Mouse (Mus musculus): Measurements from ENCODE around the gene Il17re.
A peak's percentile ranks its signal among the peaks of the same experiment; 100 is the strongest.

Gene Il17re

DNA sequence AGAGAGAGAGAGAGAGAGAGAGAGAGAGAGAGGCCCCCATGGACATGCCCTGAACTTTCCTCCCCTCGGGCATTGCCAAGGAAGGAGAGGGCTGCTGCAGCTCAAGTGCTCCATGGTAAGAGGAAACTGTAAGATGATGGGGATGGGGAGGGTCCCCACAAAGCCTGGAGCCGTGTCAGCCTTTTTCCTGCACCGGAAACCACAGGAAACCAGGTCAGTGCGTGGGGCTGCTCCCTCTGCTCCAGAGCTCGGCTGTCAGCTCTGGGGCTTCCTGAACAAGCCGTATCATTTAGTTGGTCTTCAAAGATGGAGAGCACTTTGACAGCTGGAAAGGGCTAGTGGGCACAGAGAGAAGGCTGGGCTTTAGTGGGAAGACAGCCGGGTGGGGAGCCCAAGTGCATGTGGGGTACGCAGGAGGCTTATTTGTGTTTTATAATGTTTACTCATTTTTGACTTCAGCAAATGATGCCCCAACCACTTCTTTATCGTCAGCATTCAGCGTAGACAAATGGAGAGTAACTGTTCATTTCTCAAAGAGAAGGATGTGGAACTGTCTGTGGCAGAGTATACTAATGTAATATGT is at the start of gene Il17re:
Il17re (plus strand) TSS at position 533 of the 583 bp plus-strand sequence.
- DNase-seq (ENCODE audit: low spot score), result no peak

DNA sequence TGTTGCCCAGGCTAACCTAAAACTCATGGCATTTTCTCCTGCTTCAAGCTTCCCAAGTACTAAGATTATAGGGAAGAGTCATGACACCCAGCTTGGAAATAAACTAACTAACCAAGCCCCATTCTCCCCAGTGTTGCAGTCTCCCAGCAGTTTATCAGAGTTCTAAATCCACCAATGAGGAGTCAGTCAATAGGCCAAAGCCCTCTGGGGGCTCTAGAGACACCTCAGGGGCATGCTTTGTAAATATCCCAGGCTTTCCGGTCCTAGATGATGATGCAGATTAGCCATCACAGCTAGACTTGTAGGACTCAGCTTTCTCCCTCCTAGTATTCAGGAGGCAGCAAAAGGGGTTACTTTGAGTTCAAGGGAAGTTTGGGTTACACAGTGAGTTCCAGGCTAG is 48.3 kb upstream of the Il17re start:
- DNase-seq (ENCODE audit: low spot score), result no peak

DNA sequence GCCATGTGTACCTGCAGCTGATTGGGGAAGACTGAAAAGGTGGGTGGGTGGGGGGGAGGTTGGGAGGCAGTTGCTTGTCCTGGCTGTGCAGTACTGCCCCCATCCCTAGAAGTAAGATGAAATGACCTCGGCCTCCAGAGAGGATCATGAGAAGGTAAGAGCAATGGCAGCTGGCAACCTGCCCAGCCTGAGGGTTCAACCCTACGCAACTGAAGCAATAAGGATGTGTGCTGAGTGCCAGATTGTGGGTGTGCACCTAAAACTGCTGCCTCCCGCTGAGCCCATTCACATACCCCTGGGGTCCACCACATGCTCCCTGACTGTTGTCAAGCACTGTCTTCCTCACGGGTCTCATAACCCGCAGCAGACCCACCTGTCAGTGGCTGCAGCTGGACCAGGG is 41.9 kb upstream of the Il17re start:
- no peak for DNase-seq (ENCODE audit: low spot score)

DNA sequence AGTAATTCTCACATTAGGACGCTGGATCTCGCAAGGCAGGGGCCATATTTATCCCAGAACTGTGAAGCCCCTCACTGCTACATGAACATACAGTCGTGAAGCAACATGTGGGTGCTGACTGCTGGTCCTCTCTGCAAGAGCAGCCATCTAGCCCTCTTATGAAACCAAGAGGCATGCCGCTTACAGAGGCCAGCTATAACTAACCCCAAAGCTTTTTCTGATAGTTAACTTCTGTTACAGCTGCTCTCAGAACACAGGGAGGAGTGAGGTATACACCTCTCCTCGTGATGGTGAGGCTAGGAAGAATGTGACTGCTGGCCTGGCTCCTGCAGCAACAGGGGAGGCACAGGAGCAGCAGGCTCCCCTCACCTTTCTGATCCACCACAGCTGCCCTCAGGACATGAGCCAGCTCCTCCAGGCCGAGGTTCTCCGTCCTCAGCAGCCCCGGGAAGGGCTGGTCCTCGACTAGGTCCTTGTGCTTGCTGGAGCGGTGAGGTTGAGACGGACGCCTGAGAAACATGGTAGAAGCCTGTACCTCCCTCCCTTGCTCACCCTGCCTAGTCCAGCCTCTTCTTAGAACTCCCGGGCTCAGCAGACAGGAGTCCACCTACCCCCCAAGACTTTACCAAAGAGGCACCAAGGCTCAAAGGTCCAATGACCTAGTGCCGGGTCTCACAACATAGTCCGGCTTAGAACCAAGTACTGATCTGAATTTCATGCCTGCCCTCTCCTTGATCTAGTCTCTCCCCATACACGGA is 39.7 kb upstream of the Il17re start:
- peak; percentile 43 for DNase-seq (ENCODE audit: low spot score)

DNA sequence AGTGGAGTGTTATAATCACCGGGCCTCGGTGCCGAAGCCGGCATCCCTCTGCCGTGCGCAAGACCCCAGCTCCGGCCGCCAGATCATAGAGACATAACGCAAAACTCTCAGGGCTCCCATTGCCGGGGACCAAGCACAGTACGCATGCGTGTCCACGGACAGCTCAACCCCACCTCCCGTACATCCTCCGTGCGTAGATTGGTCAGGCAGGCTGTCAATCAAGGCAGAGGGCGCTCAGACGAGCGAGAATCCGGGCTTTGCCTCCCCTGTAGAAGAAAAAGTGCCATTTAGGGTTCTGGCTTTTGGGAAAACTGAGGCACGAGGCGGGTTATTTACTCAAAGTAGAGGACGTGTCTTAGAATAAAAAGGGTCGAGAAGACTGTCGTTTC is 39.1 kb upstream of the Il17re start, which contains the start of gene Rpusd3:
Rpusd3 (minus strand) TSS at position 142 of the 389 bp plus-strand sequence.
- DNase-seq (ENCODE audit: low spot score), result peak; percentile 98

DNA sequence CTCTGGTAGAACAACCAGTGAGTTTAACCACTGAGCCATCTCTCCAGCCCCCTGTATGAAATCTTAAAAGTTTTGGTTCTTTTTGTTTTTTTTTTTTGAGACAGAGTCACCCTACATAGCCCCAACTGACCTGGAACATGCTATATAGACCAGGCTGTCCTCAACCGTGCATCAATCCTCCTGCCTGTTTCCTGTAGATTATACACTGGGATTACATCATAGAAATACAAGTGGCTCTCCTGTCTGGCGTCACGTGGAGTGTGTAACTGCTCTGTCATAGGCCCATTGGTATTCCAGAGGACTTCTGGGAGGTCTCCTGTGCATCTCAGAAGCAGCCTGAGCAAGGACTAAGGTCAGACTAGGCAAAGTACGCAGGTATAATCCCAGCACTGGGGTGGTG is 35.3 kb upstream of the Il17re start:
- no peak for DNase-seq (ENCODE audit: low spot score)

DNA sequence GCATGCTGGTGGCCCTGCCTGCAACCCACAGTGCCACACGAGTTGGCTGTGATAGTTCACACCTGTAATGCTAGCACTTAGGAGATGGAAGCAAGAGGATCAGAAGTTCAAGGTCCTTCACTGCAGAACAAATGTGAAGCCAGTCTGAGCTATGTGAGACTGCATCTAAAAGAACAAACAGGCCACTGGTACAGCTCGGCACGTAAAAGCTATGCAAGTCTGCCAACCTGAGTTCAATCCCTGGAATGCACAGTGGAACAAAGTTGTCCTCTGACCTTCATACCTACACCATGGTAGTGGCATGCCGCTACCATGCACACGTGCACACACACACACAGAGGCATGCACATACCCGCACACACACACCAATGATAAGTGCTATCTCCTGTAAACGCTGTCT is 34.1 kb upstream of the Il17re start:
- no peak for DNase-seq (ENCODE audit: low spot score)

DNA sequence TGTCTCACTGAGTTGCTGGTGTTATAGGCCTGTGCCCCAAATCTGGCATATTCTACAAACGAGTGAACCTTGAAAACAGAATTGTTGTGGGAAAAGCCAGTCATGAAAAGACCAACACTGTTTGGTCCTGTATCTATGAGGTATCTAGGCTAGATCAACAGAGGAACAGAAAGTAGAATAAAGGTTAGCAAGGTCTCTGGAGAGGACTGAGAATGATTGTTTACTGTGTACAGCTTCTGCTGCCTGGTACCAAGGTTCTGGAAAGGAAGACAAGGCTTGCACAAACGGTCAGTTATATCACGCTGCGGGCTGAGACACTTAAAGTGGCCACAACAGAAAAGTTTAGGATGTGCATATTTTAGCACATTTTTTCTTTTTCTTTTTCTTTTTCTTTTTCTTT is 31.6 kb upstream of the Il17re start:
- DNase-seq (ENCODE audit: low spot score), result no peak

DNA sequence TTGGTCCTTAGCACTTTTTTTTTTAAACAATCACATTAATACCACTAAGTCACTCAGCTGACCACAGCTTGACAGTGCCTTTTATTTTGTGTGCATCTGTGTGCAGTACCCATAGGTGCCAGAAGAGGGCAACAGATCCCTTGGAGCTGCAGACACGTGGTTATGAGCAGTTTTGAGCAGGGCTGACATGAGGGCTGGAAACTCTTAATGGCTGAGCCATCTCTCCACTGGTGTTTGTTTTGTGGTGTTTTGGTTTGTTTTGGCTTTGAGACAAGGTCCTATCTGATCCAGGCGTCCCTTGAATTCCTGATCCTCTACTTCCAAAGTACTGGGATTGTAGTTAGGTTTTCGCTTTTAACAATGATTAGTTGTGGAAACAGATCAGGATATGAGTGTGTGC is 30.9 kb upstream of the Il17re start:
- DNase-seq (ENCODE audit: low spot score), result no peak

DNA sequence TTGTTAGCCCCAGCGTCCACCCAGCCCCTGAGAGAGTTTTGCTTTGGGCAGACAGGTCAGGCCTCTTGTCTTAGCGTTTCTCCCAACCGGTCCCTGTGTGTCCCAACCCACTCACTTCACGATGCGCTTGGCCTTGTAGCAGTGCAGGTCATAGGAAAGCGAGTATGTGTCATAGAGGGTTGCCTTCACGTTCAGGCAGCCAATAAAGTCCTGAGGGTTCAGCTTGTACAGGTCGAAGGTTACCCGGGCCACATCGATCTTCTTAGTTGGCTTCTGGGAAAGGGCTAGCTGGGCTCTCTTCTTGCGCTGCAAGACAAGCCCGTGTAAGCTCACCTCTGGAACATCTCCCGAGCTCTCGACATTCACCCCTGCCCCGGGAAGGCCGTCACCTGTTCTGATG is 30.3 kb upstream of the Il17re start:
- DNase-seq (ENCODE audit: low spot score), result no peak

DNA sequence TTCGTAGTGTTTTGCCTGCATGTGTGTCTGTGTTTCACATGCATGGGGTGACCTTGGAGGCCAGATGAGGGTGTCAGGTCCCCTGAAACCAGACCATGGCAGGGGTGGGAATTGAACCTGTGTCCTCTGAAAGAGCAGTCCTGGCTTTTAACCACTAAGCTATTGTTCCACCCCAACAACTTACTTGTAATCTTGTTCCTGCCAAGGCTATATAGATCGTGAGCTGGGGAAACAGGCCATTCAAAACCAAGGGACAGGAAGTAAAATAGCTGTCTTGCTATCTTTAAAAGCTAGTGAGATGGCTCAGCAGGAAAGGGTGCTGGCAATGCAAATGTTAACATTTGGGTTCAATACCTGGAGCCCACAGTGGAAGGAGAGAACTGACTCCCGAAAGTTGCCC is 28.3 kb upstream of the Il17re start:
- no peak for DNase-seq (ENCODE audit: low spot score)

DNA sequence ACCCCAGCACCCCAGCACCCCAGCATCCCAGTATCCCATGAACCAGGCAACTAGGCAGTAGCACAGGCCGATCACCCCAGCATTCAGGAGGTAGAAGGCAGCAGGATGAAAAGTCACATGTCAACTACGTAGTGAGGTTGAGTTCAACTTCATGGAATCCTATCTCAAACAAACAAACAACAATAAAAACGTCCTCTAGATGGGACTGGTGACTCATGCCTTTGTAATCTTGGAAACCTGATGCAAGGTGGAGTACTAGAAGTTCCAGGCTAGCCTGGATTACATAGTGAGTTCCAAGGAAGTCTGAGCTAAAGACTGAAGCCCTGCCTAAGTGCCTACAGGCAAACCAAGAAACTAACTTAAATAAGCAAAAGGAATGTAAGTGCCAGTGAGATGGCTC is 27.4 kb upstream of the Il17re start:
- no peak for DNase-seq (ENCODE audit: low spot score)

DNA sequence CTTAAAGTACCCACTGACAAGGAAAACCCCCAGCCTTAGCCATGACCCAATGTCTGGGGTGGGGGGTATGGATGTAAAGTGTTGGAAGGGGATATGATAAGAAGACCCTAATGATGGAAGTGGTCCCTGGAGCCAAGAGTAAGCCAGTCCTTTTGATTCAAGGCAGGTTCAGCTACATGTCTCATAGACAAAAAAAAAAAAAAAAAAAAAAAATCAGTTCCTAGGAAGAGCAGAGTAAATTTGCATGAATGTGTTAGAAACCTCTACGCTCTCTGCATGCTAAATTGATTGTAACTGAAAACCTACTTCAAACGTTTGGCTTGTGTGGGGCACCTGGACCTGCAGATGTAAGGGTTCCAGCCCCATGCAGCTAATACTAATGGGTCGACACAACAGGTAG is 26.5 kb upstream of the Il17re start:
- DNase-seq (ENCODE audit: low spot score), result no peak

DNA sequence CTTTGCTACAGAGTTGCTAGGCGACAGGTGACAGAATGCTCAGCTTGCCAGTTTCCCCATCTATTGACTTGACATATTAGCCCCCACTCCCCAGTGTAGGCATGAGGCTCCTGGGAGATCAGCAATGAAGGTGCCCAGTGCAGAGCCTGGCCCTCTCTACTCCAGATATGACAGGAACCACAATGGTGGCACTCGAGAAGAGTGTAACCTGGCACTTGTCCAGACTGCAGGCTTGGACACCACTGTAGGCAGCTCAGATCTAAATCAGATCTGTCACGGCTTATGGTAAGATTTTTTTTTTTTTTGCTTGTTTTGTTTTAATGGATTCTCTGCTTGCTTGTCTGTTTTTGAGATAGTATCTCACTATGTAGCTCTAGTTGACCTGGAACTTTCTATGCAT is 24.6 kb upstream of the Il17re start:
- no peak for DNase-seq (ENCODE audit: low spot score)

DNA sequence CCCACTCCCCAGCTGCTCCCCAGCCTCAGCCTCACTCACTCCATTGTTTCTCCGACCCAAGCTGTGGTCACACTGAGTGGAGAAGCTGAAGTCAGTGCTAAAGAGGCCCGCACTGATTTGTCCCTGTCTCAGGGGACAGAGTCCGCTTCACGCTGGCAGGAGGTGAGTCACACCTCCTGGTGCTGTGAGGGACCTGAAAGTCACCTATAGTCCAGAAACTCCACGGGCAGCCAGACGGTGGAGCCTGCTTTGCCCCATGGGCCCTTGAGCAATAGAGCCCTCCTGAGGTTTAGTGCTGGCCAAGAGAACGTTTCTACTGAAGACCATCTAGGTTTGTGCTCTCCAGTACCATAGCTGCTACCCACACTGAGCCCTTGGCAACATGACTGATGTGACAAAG is 23.6 kb upstream of the Il17re start:
- no peak for DNase-seq (ENCODE audit: low spot score)

DNA sequence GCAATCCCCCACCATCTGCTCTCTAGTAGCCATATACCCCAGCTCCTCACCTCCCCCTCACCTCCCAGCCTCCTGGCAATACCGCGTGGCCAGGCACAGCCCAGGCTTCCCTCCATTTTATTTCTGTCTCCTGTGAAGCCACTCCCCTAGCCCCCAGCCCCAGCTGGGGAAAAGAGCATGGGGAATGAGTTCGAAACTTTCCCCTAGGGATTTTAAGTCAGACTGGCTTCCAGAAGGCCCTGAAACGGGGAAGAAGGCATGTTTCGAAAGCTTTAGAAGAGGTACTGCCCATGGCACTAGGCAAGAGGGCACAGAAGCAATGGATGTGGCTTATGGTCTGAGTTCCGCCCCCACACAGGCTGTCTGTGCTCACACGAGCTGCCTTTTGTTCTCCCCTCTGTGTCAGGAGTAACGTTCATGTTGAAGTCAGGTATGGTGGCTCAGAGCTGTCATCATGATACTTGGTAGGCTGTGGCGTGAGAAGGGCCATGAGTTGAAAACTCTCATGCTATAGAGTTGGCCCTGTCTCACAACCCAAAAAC is 22.5 kb upstream of the Il17re start, which contains the start of gene Cidec:
Cidec (minus strand) TSS at position 97 of the 542 bp plus-strand sequence.
- DNase-seq (ENCODE audit: low spot score), result no peak

DNA sequence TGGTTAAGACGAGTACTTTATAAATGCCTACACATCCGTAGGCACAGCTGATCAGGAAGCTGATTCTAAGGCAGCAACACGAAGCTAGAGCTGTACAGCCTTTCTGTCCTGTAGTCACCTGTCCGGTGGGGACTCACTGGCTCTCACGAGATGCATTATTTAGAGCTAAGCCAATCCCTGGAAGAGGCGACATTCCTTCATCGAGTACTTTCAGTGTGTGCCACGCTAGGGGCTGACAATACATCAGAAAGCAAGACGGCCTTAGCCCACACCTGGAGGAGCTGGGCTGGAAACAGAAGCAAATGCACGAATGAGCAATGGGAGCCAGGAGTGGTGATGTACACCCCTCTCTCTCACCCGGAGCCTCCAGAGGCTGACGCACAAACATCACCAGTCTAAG is 21.1 kb upstream of the Il17re start:
- no peak for DNase-seq (ENCODE audit: low spot score)

DNA sequence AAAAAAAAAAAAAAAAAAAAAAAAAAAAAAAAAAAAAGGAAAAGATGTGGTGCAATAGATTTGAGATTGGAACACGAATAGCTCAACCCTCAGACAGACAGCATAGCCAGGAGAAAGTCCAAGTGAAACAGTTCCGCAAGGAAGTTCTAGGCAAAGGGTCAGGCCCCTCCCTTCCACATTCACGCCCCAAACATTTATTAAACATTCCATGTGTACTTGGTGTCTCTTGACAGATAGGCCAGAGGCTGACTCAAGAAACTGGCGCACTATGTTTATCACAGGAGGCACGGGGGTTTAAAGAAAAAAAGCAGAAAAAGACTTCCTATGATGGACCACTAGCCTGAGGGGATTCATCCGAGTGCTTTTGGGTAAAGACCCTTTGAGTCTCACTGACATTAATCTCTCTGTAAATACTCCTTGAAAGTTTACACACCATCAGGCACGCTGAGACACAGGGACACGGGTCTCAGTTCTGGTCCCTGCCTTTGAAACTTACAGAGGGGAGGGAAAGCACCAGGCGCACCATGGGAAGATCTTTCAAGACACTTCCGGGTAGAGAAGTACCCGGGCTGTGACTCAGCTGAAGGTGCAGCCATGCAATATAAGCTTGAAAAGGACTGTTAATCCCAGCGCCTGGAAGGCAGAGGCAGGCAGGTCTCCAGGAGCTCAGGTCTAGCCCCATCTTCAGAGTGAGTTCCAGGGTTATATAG is 19.4 kb upstream of the Il17re start:
- DNase-seq (ENCODE audit: low spot score), result no peak

DNA sequence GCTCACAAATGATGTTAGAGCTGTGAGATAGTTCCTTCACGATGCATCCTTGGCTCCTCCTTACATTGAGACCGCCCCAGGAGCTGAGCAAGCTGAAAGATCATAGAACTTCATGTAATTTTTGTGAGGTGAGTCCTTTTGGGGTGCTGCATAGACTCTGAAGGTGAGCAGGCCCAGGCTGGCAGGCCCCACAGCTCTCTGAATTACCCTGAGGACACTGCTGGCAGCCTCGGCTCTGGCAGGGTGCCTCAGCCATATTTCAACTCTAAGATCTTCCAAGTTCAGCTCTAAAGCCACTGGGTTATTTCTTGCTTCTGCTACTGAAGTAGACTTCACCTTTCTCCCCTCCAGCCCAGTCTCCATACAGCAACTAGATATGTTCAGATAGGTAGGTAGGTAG is 17.6 kb upstream of the Il17re start:
- no peak for DNase-seq (ENCODE audit: low spot score)

DNA sequence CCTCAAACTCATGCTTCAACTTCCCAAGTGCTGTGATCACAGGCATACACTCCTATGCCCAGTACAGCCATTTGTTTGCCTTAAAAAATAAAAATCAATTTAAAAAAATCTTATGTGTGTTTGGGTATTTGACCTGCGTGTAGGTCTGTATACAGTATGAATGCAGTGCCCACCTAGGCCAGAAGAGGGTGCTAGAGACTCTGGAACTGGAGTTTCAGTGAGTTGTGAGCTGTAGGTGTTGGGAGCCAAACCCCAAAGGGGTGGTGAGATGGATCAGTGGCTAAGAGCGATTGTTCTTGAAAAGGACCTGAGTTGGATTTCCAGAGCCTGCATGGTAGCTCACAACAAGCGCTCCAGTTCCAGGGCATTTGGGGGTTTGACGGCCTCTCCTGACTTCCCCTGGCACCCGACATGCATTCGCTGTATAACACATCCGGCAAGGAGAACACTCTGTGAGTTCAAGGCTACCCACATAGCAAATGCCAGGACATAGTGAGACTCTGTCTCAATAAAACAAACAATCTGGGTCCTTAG is 17.1 kb upstream of the Il17re start:
- peak; percentile 66 for DNase-seq (ENCODE audit: low spot score)

DNA sequence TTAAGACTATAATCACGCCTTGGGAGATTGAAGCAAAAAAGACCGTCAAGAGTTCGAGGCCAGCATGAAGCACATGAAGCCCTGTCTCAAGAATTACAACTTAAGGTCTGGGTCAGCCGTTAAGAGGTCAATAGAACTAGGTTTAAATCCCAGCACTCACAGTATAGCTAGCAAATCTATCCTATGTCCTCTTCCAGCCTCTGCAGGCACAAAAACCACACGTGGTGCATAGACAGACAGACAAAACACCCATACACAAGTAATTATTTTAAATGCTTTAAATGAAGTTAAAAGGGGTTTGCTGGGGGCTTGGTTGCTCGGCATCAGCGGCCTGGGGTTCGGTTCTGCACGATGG is 16.2 kb upstream of the Il17re start:
- no peak for DNase-seq (ENCODE audit: low spot score)

DNA sequence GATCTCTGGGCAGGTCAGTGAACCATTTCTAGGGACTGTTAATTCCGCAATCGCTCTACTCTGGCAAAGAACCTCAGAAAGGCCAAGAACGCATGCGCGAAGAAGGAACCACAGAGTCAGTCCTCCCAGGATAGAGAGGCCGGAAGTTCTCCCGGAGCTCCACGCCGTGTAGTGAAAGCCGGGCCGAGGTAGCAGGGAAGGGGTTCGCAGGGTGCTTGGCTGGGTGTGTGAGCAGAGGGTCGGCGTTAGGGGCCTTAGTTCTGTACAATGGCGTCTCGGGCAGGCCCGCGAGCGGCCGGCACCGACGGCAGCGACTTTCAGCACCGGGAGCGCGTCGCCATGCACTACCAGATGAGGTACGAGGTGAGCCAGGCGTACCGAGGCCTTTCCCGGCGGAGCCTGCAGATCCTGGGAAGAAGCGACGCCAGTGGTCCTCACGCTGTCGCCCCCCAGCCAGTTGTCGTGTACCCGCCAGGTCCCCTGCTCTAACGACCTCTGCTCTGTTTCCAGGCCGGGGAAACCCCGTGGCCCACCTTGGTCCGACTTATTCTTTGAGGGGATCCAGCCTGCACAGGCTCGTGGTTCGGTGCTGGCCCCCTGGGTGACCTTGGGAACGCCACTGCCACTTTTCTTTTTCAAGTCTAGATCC is 15.7 kb upstream of the Il17re start, which contains the start of gene Jagn1:
Jagn1 (plus strand) TSS at position 128 of the 649 bp plus-strand sequence.
- DNase-seq (ENCODE audit: low spot score), result peak; percentile 90
